Comparison of ENCODE assay signal across 8 mouse cellular contexts in genomic region chr4:133631769-133632411, GRCm38 (mm10). TPM values are rescaled to one million over a fixed set of nuclear protein-coding genes. Genes with fewer than 3 reads are reported as not detected.
DNase-seq lines count a peak whose midpoint lies in the region; ATAC-seq and TF ChIP-seq lines count a peak whose summit lies in the region.

No protein-coding gene starts in this region.

- H3K27me3 ChIP-seq in heart, adult 2 months (ENCODE audit: control insufficient read depth, insufficient read depth, low read length): no peaks in the 10 kb centered on the region
- no peaks in the 10 kb centered on the region for H3K27me3 ChIP-seq in kidney, embryonic 15.5 days

- no peak for ATAC-seq in kidney, embryonic 15.5 days (replicated peaks; ENCODE audit: low FRiP score)

- no peaks in the 10 kb centered on the region for H3K36me3 ChIP-seq in heart, adult 2 months (ENCODE audit: control insufficient read depth, insufficient read depth, low read length)
- H3K36me3 ChIP-seq in kidney, embryonic 15.5 days: peaks cover 2% of the 10 kb centered on the region
- peaks cover 2% of the 10 kb centered on the region; the same call in 1 of the 2 replicates for H3K36me3 ChIP-seq in macrophage (ENCODE audit: inconsistent target)

- no peaks in the 10 kb centered on the region for H3K9me3 ChIP-seq in kidney, embryonic 15.5 days (replicated peaks)

- no peak for TF ChIP-seq EP300 in heart, adult 2 months (IDR thresholded peaks at IDR 0.05; ENCODE audit: insufficient read depth, low read depth, low read length)

- intact Hi-C loops in heart, adult 2 months (cut with DNase I): loop anchor here (2.0 to 5.0 kb wide), 2 partner anchors 19 to 35 kb away; partner anchors contain the start of gene Zdhhc18

- H3K79me2 ChIP-seq in heart, adult 2 months (replicated peaks; ENCODE audit: control insufficient read depth, insufficient read depth, low read length): peaks cover 6% of the 10 kb centered on the region
- H3K79me2 ChIP-seq in macrophage (ENCODE audit: inconsistent target): peaks cover 58% of the 10 kb centered on the region

- peak; percentile 74 for DNase-seq in 416B (ENCODE audit: low read depth)
- peak; percentile 16 for DNase-seq in Muller cell, postnatal 12 days (ENCODE audit: inconsistent ontology term)
- DNase-seq in heart, adult 2 months: peak; percentile 33 to 50
- DNase-seq in gastrocnemius, adult 18-20 months (ENCODE audit: low spot score): no peak
- no peak for DNase-seq in adrenal gland, adult 18-20 months (ENCODE audit: low spot score in 2 of 2)
- DNase-seq in ovary, postnatal 10 days (ENCODE audit: low spot score): no peak

- 0 out of 2 replicates have a peak, but pooled peaks have one; percentile 26 for TF ChIP-seq POLR2A in heart, adult 2 months (IDR thresholded peaks at IDR 0.05; ENCODE audit: insufficient read depth, low read depth, low read length)

- TF ChIP-seq CTCF in heart, adult 2 months (IDR thresholded peaks at IDR 0.05): no peak

- 32% methylated on average over 9 of the region's 9 CpGs for WGBS in heart, adult 2 months
- WGBS in kidney, embryonic 15.5 days: 32% methylated on average over 9 of the region's 9 CpGs
- WGBS in macrophage (ENCODE audit: missing documents): 10% methylated on average over 9 of the region's 9 CpGs

- H3K4me2 ChIP-seq in kidney, embryonic 15.5 days: peak overlapping the region; percentile 95

- peaks cover 13% of the 10 kb centered on the region for H3K4me1 ChIP-seq in heart, adult 2 months (ENCODE audit: control insufficient read depth, insufficient read depth, low read length)
- H3K4me1 ChIP-seq in kidney, embryonic 15.5 days: peaks cover 54% of the 10 kb centered on the region

- peak overlapping the region; percentile 82 for H3K27ac ChIP-seq in heart, adult 2 months
- H3K27ac ChIP-seq in kidney, embryonic 15.5 days: peak overlapping the region; percentile 78
- H3K27ac ChIP-seq in macrophage: peak overlapping the region; percentile 35

- H3K4me3 ChIP-seq in heart, adult 2 months: peak overlapping the region; percentile 64
- H3K4me3 ChIP-seq in kidney, embryonic 15.5 days (replicated peaks): peak overlapping the region; percentile 70
- peak overlapping the region; percentile 56 for H3K4me3 ChIP-seq in macrophage (ENCODE audit: inconsistent target)

- peak overlapping the region; percentile 77 for H3K9ac ChIP-seq in heart, adult 2 months (ENCODE audit: low read depth, low read length)
- H3K9ac ChIP-seq in kidney, embryonic 15.5 days: peak overlapping the region; percentile 85

RNA-seq across cellular contexts. Expression of gene Zdhhc18, which starts 18.1 kb away (rescaled TPM):
- total RNA-seq in heart, adult 2 months (2021): 10 to 100 TPM; 21.3 to 27.7 TPM
- polyA plus RNA-seq in heart, adult 2 months (2012; rRNA removed): 37.3 and 40.1 TPM in 2 replicates
- polyA plus RNA-seq in kidney, embryonic 15.5 days (2015; fragmentation: Nextera tagmentation; extraction: Ambion mirVana): 2.5 and 3.8 TPM in 2 replicates
- 100 to 1,000 TPM in 6 of 26 experiments, 10 to 100 TPM in 20; 33.1 to 176 (median 55.0) TPM for total RNA-seq in macrophage (2018; cell fraction: chromatin; rRNA removed)
- total RNA-seq in macrophage (2018; cell fraction: cytosol; rRNA removed): 10 to 100 TPM; 12.1 to 36.4 (median 19.1) TPM
- total RNA-seq in macrophage (2018; cell fraction: nucleus; rRNA removed): 100 to 1,000 TPM in 3 of 26 experiments, 10 to 100 TPM in 23; 29.4 to 155 (median 46.0) TPM
- 15.6 to 22.3 TPM (median 19.4 TPM) in 3 replicates for polyA plus RNA-seq in macrophage (2018)
- 10 to 100 TPM; 24.1 to 35.7 TPM for total RNA-seq in gastrocnemius, adult 18-20 months (2021)
- 10 to 100 TPM; 19.6 to 34.5 TPM for total RNA-seq in adrenal gland, adult 18-20 months (2021)

RNA-seq across cellular contexts. Expression of gene Sfn, which starts 29.9 kb away (rescaled TPM):
- 1 to 10 TPM; 1.2 TPM for total RNA-seq in heart, adult 2 months (2021)
- polyA plus RNA-seq in heart, adult 2 months (2012; rRNA removed): 1.4 and 2.0 TPM in 2 replicates
- polyA plus RNA-seq in kidney, embryonic 15.5 days (2015; fragmentation: Nextera tagmentation; extraction: Ambion mirVana): 9.8 and 13.3 TPM in 2 replicates
- 10 to 100 TPM in 11 of 26 experiments, 1 to 10 TPM in 15; 5.2 to 18.2 (median 9.0) TPM for total RNA-seq in macrophage (2018; cell fraction: chromatin; rRNA removed)
- 1 to 10 TPM; 2.3 to 6.2 (median 4.7) TPM for total RNA-seq in macrophage (2018; cell fraction: cytosol; rRNA removed)
- total RNA-seq in macrophage (2018; cell fraction: nucleus; rRNA removed): 10 to 100 TPM in 10 of 26 experiments, 1 to 10 TPM in 16; 6.7 to 14.4 (median 9.6) TPM
- 2.4 to 3.6 TPM (median 3.0 TPM) in 3 replicates for polyA plus RNA-seq in macrophage (2018)
- total RNA-seq in gastrocnemius, adult 18-20 months (2021): 1 to 10 TPM in 1 of 2 experiments, under 1 TPM in 1; 0.91 to 1.7 TPM
- total RNA-seq in adrenal gland, adult 18-20 months (2021): 1 to 10 TPM; 1.4 to 1.9 TPM

RNA-seq across cellular contexts. Expression of gene Pigv, which starts 40.6 kb away (rescaled TPM):
- 10 to 100 TPM; 11.7 to 12.1 TPM for total RNA-seq in heart, adult 2 months (2021)
- 9.5 and 11.7 TPM in 2 replicates for polyA plus RNA-seq in heart, adult 2 months (2012; rRNA removed)
- 19.9 and 20.2 TPM in 2 replicates for polyA plus RNA-seq in kidney, embryonic 15.5 days (2015; fragmentation: Nextera tagmentation; extraction: Ambion mirVana)
- total RNA-seq in macrophage (2018; cell fraction: chromatin; rRNA removed): 10 to 100 TPM; 11.7 to 99.4 (median 23.3) TPM
- total RNA-seq in macrophage (2018; cell fraction: cytosol; rRNA removed): 10 to 100 TPM in 21 of 26 experiments, 1 to 10 TPM in 5; 7.2 to 20.6 (median 13.0) TPM
- 10 to 100 TPM; 16.8 to 80.0 (median 28.9) TPM for total RNA-seq in macrophage (2018; cell fraction: nucleus; rRNA removed)
- polyA plus RNA-seq in macrophage (2018): 3.4 to 11.0 TPM (median 7.7 TPM) in 3 replicates
- 10 to 100 TPM in 1 of 2 experiments, 1 to 10 TPM in 1; 9.7 to 12.2 TPM for total RNA-seq in gastrocnemius, adult 18-20 months (2021)
- total RNA-seq in adrenal gland, adult 18-20 months (2021): 10 to 100 TPM; 16.3 to 20.4 TPM

RNA-seq across cellular contexts. Expression of gene Gpn2, which starts 47.7 kb away (rescaled TPM):
- total RNA-seq in heart, adult 2 months (2021): 1 to 10 TPM; 6.8 to 7.3 TPM
- 12.1 and 17.7 TPM in 2 replicates for polyA plus RNA-seq in heart, adult 2 months (2012; rRNA removed)
- polyA plus RNA-seq in kidney, embryonic 15.5 days (2015; fragmentation: Nextera tagmentation; extraction: Ambion mirVana): 19.8 and 20.3 TPM in 2 replicates
- 10 to 100 TPM in 25 of 26 experiments, 1 to 10 TPM in 1; 9.3 to 25.8 (median 14.9) TPM for total RNA-seq in macrophage (2018; cell fraction: chromatin; rRNA removed)
- total RNA-seq in macrophage (2018; cell fraction: cytosol; rRNA removed): 10 to 100 TPM in 22 of 26 experiments, 1 to 10 TPM in 4; 8.6 to 15.0 (median 11.9) TPM
- 10 to 100 TPM in 24 of 26 experiments, 1 to 10 TPM in 2; 7.7 to 23.5 (median 16.5) TPM for total RNA-seq in macrophage (2018; cell fraction: nucleus; rRNA removed)
- 5.4 to 14.2 TPM (median 12.1 TPM) in 3 replicates for polyA plus RNA-seq in macrophage (2018)
- 1 to 10 TPM; 5.8 to 5.9 TPM for total RNA-seq in gastrocnemius, adult 18-20 months (2021)
- 10 to 100 TPM; 16.2 to 16.4 TPM for total RNA-seq in adrenal gland, adult 18-20 months (2021)

RNA-seq across cellular contexts. Expression of gene Gpatch3, which starts 57.3 kb away (rescaled TPM):
- total RNA-seq in heart, adult 2 months (2021): 1 to 10 TPM; 3.4 to 5.0 TPM
- polyA plus RNA-seq in heart, adult 2 months (2012; rRNA removed): 1.9 and 2.1 TPM in 2 replicates
- 7.4 and 7.8 TPM in 2 replicates for polyA plus RNA-seq in kidney, embryonic 15.5 days (2015; fragmentation: Nextera tagmentation; extraction: Ambion mirVana)
- total RNA-seq in macrophage (2018; cell fraction: chromatin; rRNA removed): 100 to 1,000 TPM in 3 of 26 experiments, 10 to 100 TPM in 23; 52.3 to 159 (median 67.1) TPM
- 10 to 100 TPM; 13.2 to 23.2 (median 17.6) TPM for total RNA-seq in macrophage (2018; cell fraction: cytosol; rRNA removed)
- total RNA-seq in macrophage (2018; cell fraction: nucleus; rRNA removed): 10 to 100 TPM; 22.0 to 60.1 (median 38.5) TPM
- 13.9 to 16.6 TPM (median 14.8 TPM) in 3 replicates for polyA plus RNA-seq in macrophage (2018)
- total RNA-seq in gastrocnemius, adult 18-20 months (2021): 1 to 10 TPM; 2.8 to 4.0 TPM
- 1 to 10 TPM; 5.7 to 7.2 TPM for total RNA-seq in adrenal gland, adult 18-20 months (2021)

Comparison
In these comparisons a context has a peak if more than half of its experiments do, and no peak if none do; other contexts are left out.
1. DNase-seq: peak in 416B (single experiment), Muller cell, postnatal 12 days (single experiment) and heart, adult 2 months (2 of 2); none in gastrocnemius, adult 18-20 months (single experiment), adrenal gland, adult 18-20 months (0 of 2) and ovary, postnatal 10 days (single experiment).
2. Peak in every context shown above with its lines, with median percentiles within 50 percentile points of each other: H3K27ac ChIP-seq and H3K4me3 ChIP-seq.